Mouse (Mus musculus): ENCODE measurements around the gene Dus1l. TPM values are rescaled to one million over a fixed set of nuclear protein-coding genes. Genes with fewer than 3 reads are reported as not detected.

Gene Dus1l
- polyA plus RNA-seq, 1 experiment from 2014 or later = 51.0 TPM

Other genes starting within 250 kb of the Dus1l start
- gene Mcrip1, start 246.7 kb downstream of the Dus1l start, polyA plus RNA-seq (2014; fragmentation: Nextera tagmentation; extraction: Ambion mirVana) = 238 and 253 TPM in 2 replicates
- gene Ppp1r27, start 245.3 kb downstream of the Dus1l start, polyA plus RNA-seq (2014; fragmentation: Nextera tagmentation; extraction: Ambion mirVana) = 9.6 and 9.7 TPM in 2 replicates
- 996 and 1,037 TPM in 2 replicates for gene P4hb, start 223.2 kb downstream of the Dus1l start, polyA plus RNA-seq (2014; fragmentation: Nextera tagmentation; extraction: Ambion mirVana)
- 558 and 609 TPM in 2 replicates for gene Arhgdia, start 214.8 kb downstream of the Dus1l start, polyA plus RNA-seq (2014; fragmentation: Nextera tagmentation; extraction: Ambion mirVana)
- 406 and 433 TPM in 2 replicates for gene Alyref, start 198.0 kb downstream of the Dus1l start, polyA plus RNA-seq (2014; fragmentation: Nextera tagmentation; extraction: Ambion mirVana)
- gene Anapc11, start 198.0 kb downstream of the Dus1l start, polyA plus RNA-seq (2014; fragmentation: Nextera tagmentation; extraction: Ambion mirVana) = 238 and 242 TPM in 2 replicates
- 1.3 and 1.8 TPM in 2 replicates for gene Npb, start 187.9 kb downstream of the Dus1l start, polyA plus RNA-seq (2014; fragmentation: Nextera tagmentation; extraction: Ambion mirVana)
- 88.8 and 97.5 TPM in 2 replicates for gene Pcyt2, start 178.5 kb downstream of the Dus1l start, polyA plus RNA-seq (2014; fragmentation: Nextera tagmentation; extraction: Ambion mirVana)
- 21.8 and 23.0 TPM in 2 replicates for gene Sirt7, start 171.2 kb downstream of the Dus1l start, polyA plus RNA-seq (2014; fragmentation: Nextera tagmentation; extraction: Ambion mirVana)
- gene Mafg, start 162.8 kb downstream of the Dus1l start, polyA plus RNA-seq (2014; fragmentation: Nextera tagmentation; extraction: Ambion mirVana) = 26.3 and 26.8 TPM in 2 replicates
- 56.7 and 64.7 TPM in 2 replicates for gene Pycr1, start 152.6 kb downstream of the Dus1l start, polyA plus RNA-seq (2014; fragmentation: Nextera tagmentation; extraction: Ambion mirVana)
- gene Myadml2, start 148.2 kb downstream of the Dus1l start, polyA plus RNA-seq (2014; fragmentation: Nextera tagmentation; extraction: Ambion mirVana) = 3.4 and 3.6 TPM in 2 replicates
- gene Notum, start 135.2 kb downstream of the Dus1l start, polyA plus RNA-seq (2014; fragmentation: Nextera tagmentation; extraction: Ambion mirVana) = 3.6 and 4.9 TPM in 2 replicates
- 93.1 and 100.0 TPM in 2 replicates for gene Aspscr1, start 123.4 kb downstream of the Dus1l start, polyA plus RNA-seq (2014; fragmentation: Nextera tagmentation; extraction: Ambion mirVana)
- 139 and 145 TPM in 2 replicates for gene Cenpx, start 82.7 kb downstream of the Dus1l start, polyA plus RNA-seq (2014; fragmentation: Nextera tagmentation; extraction: Ambion mirVana)
- 46.5 and 50.7 TPM in 2 replicates for gene Lrrc45, start 82.5 kb downstream of the Dus1l start, polyA plus RNA-seq (2014; fragmentation: Nextera tagmentation; extraction: Ambion mirVana)
- 16.5 and 16.6 TPM in 2 replicates for gene Rac3, start 74.9 kb downstream of the Dus1l start, polyA plus RNA-seq (2014; fragmentation: Nextera tagmentation; extraction: Ambion mirVana)
- gene Dcxr, start 69.1 kb downstream of the Dus1l start, polyA plus RNA-seq (2014; fragmentation: Nextera tagmentation; extraction: Ambion mirVana) = 23.5 and 27.0 TPM in 2 replicates
- 58.3 and 113 TPM in 2 replicates for gene Cbr2, start 64.3 kb downstream of the Dus1l start, polyA plus RNA-seq (2014; fragmentation: Nextera tagmentation; extraction: Ambion mirVana)
- gene Hmga1b, start 33.6 kb downstream of the Dus1l start, polyA plus RNA-seq (2014; fragmentation: Nextera tagmentation; extraction: Ambion mirVana) = 3.0 and 4.8 TPM in 2 replicates
- gene Rfng, start 12.2 kb downstream of the Dus1l start, polyA plus RNA-seq (2014; fragmentation: Nextera tagmentation; extraction: Ambion mirVana) = 32.5 and 36.9 TPM in 2 replicates
- 207 and 219 TPM in 2 replicates for gene Gps1, start 12.1 kb downstream of the Dus1l start, polyA plus RNA-seq (2014; fragmentation: Nextera tagmentation; extraction: Ambion mirVana)
- gene Fasn, start 28.1 kb upstream of the Dus1l start, polyA plus RNA-seq (2014; fragmentation: Nextera tagmentation; extraction: Ambion mirVana) = 67.2 and 77.4 TPM in 2 replicates
- gene Ccdc57, start 136.5 kb upstream of the Dus1l start, polyA plus RNA-seq (2014; fragmentation: Nextera tagmentation; extraction: Ambion mirVana) = 4.6 and 5.5 TPM in 2 replicates
- 35.2 and 39.9 TPM in 2 replicates for gene Slc16a3, start 152.1 kb upstream of the Dus1l start, polyA plus RNA-seq (2014; fragmentation: Nextera tagmentation; extraction: Ambion mirVana)
- 59.6 and 65.2 TPM in 2 replicates for gene Csnk1d, start 194.9 kb upstream of the Dus1l start, polyA plus RNA-seq (2014; fragmentation: Nextera tagmentation; extraction: Ambion mirVana)
- gene Cd7, start 243.0 kb upstream of the Dus1l start, polyA plus RNA-seq (2014; fragmentation: Nextera tagmentation; extraction: Ambion mirVana) = 0.93 and 1.1 TPM in 2 replicates